Mouse (Mus musculus) limb, embryonic 14.5 days (tissue): ENCODE measurements at regions not wholly inside any gene's neighbourhood (a gene's known extent, or its start where the extent isn't known, plus 50 kb on each side); places are given as distances from the start of the nearest gene placed in this dataset.

Experiments used
- ATAC-seq: fragments of 200-750 bp; cut with Nextera tagmentation; 2 replicates; pipeline ENCODE4 v1.8.0; 2017; ENCODE audit warnings: low read depth, moderate number of reproducible peaks, moderate TSS enrichment; ENCODE audit not compliant: low FRiP score
- DNase-seq: peaks from one replicate; pipeline ENCODE4 v3.0.0-alpha.2; 2015; ENCODE audit warnings: low spot score
- H3K27ac ChIP-seq: fragments of 300-500 bp; sonication (generic); replicated peaks from 2 replicates; pipeline ENCODE4 v1.5.1; 2014; ENCODE audit warnings: low read depth, mild to moderate bottlenecking, low read length, moderate library complexity, mixed read lengths
- H3K27me3 ChIP-seq: fragments of 300-500 bp; sonication (generic); 2 replicates; pipeline ENCODE4 v1.6.1; 2014; ENCODE audit warnings: low read length, mixed read lengths; ENCODE audit not compliant: control insufficient read depth, insufficient read depth
- H3K36me3 ChIP-seq: fragments of 300-500 bp; sonication (generic); 2 replicates; pipeline ENCODE4 v1.6.1; 2014; ENCODE audit warnings: mild to moderate bottlenecking, low read length, moderate library complexity, mixed read lengths; ENCODE audit not compliant: control insufficient read depth, insufficient read depth
- H3K4me1 ChIP-seq: fragments of 300-500 bp; sonication (generic); 2 replicates; pipeline ENCODE4 v1.6.1; 2014; ENCODE audit warnings: antibody characterized with exemption, low read length, mixed read lengths; ENCODE audit not compliant: control insufficient read depth, insufficient read depth
- H3K4me2 ChIP-seq: fragments of 300-500 bp; sonication (generic); replicated peaks from 2 replicates; pipeline ENCODE4 v1.6.1; 2014; ENCODE audit warnings: low read depth, mild to moderate bottlenecking, low read length, moderate library complexity; ENCODE audit not compliant: severe bottlenecking
- H3K4me3 ChIP-seq: fragments of 300-500 bp; sonication (generic); replicated peaks from 2 replicates; pipeline ENCODE4 v1.5.1; 2014; ENCODE audit warnings: low read length
- H3K9ac ChIP-seq: fragments of 300-500 bp; sonication (generic); 2 replicates; pipeline ENCODE4 v1.6.1; 2014; ENCODE audit warnings: mild to moderate bottlenecking, low read depth, low read length, moderate library complexity; ENCODE audit not compliant: severe bottlenecking
- H3K9me3 ChIP-seq: fragments of 300-500 bp; sonication (generic); 2 replicates; pipeline ENCODE4 v1.6.1; 2016; ENCODE audit warnings: low read length; ENCODE audit not compliant: control insufficient read depth
- POLR2A ChIP-seq: fragments of 200-500 bp; IDR thresholded peaks from 2 replicates; pipeline ENCODE4 v1.8.0; 2012; ENCODE audit warnings: inconsistent platforms, mild to moderate bottlenecking, moderate library complexity, borderline replicate concordance; ENCODE audit not compliant: insufficient read depth, insufficient read length; ENCODE audit errors: extremely low read depth
- WGBS: fragments of 180-500 bp; shearing (Covaris S2); extraction: QIAGEN DNeasy Blood & Tissue Kit; methylation state at CpG from one replicate; pipeline ENCODE4 v1.1.7; 2014; 5-methylcytosine and 5-hydroxymethylcytosine counted together

DNA sequence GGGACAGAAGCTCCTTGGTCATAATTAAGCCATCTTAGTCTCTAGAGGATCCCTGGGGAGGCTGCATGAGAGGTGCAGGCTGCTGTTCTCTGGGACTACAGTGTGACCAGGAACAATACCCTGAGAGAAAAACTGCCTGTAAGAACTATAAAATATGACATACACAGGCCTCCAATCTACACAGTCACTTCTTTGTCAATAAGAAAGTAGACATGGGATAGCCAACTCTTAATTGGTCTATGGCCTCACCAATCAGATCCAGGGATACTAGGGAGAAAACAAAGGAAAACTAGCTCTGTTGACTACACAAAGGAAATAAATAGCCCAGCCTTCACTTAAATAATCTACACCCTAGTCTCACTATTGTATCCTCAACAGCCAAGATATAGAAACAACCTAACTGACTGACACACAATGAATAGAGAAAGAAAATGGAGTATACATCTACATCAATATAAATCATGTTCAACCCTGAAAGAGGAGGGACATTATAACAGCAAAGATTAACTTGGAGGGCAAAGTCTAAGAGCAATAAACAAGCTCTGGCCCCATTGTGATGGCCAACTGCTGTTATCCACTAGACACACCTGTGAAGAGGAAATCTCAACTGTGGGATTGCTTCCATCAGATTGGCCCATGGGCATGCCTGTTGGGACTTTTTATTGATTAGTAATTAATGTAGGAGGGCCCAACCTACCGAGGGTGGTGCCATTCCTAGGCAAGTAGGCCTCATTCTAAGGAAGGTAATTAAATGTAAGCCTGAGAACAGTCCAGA is 166.6 kb upstream of the Mgmt start:
- Histone ChIP-seq H3K4me3 (no peak overlapping the region), H3K9ac (no peak overlapping the region), H3K9me3 (no peaks in the 10 kb centered on the region), H3K36me3 (no peaks in the 10 kb centered on the region), H3K27me3 (no peaks in the 10 kb centered on the region), H3K4me2 (no peak overlapping the region), H3K4me1 (no peaks in the 10 kb centered on the region), H3K27ac (no peak overlapping the region)
- TF ChIP-seq POLR2A: no peak
- ATAC-seq (no peak), DNase-seq (no peak)
- 80% methylated on average over 1 of the region's 1 CpGs for WGBS

DNA sequence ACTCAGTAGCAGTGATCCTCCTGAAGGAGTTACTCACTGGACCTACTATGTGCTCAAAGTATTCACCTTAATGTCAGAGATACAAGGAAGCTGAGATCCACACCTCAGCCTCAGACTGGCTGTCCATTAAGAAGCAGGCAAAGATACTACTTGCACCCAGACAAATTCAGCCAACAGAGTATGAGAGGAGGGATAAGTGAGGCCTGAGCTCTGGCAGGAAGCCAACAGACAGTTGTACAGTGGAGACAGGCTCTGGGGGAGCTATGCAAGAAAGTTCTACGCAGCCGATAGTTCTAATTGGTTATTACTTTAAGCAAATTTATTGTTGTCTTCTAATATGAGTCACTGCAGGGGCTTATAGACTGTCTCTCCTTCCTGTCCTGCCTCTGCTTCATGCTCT is 152.2 kb upstream of the Mgmt start:
- Histone ChIP-seq H3K36me3 (no peaks in the 10 kb centered on the region), H3K27me3 (no peaks in the 10 kb centered on the region), H3K9me3 (no peaks in the 10 kb centered on the region), H3K4me2 (no peak overlapping the region), H3K4me3 (no peak overlapping the region), H3K9ac (no peak overlapping the region), H3K4me1 (peaks cover 7% of the 10 kb centered on the region; the same call in 1 of the 2 replicates), H3K27ac (no peak overlapping the region)
- TF ChIP-seq POLR2A: no peak
- WGBS: 82% methylated on average over 2 of the region's 2 CpGs
- ATAC-seq (no peak), DNase-seq (no peak)

DNA sequence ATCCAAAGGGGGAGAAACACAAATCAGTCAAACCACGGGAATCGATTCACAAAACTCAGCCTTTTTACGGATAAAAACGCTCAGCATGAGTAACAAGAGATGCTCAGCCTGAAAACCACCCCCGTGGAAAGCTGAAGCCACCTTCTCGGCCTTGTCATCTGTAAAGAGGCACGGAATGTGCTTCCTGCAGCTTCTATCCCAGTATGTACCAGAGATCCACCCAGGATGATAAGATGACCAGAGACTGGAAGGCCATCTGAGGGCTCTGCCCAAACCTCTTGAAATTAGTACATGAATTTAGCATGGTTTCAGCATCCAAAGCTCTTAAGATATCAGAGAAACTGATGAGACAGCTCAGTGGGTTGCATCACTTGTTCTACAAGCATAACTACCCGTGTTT is 149.0 kb upstream of the Mgmt start:
- Histone ChIP-seq H3K9me3 (no peaks in the 10 kb centered on the region), H3K4me1 (no peaks in the 10 kb centered on the region), H3K4me2 (no peak overlapping the region), H3K27ac (no peak overlapping the region), H3K9ac (no peak overlapping the region), H3K36me3 (no peaks in the 10 kb centered on the region), H3K4me3 (no peak overlapping the region), H3K27me3 (no peaks in the 10 kb centered on the region)
- DNase-seq (no peak), ATAC-seq (no peak)
- WGBS: 86% methylated on average over 8 of the region's 8 CpGs
- no peak for TF ChIP-seq POLR2A

DNA sequence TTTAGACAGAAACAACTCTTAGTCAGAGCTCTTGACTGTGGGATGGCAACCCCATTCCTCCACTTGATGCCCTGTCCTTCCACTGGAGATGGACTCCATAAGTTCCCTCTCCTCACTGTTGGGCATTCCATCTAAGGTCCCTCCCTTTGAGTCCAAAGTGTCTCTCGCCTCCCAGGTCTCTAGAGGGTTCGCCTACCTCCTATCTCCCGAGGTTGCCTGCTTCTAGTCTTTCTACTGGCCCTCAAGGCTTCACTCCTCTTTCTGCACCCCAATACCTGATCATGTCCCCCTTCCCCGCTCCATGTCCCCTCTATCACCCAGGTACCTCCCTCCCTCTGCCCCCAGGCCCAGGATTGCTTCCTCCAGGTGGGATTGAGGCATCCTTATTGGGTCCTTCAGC is 142.9 kb upstream of the Mgmt start:
- Histone ChIP-seq H3K9ac (no peak overlapping the region), H3K4me2 (no peak overlapping the region), H3K36me3 (no peaks in the 10 kb centered on the region), H3K4me3 (no peak overlapping the region), H3K27ac (no peak overlapping the region), H3K9me3 (no peaks in the 10 kb centered on the region), H3K27me3 (no peaks in the 10 kb centered on the region), H3K4me1 (peaks cover 4% of the 10 kb centered on the region)
- DNase-seq (no peak), ATAC-seq (no peak)
- TF ChIP-seq POLR2A: no peak
- WGBS: 89% methylated on average over 4 of the region's 4 CpGs

- ATAC-seq (no peak), DNase-seq (peak; percentile 32)
- 46% methylated on average over 5 of the region's 6 CpGs for WGBS
These were observed 139.6 kb upstream of the Mgmt start for GRCm38 (mm10) chr7:136754821-136755220.

More at GRCm38 (mm10) chr7:136754821-136755220, 139.6 kb upstream of the Mgmt start:
- H3K27ac ChIP-seq: no peak overlapping the region; the same call in 1 of the 2 replicates
- no peaks in the 10 kb centered on the region for H3K27me3 ChIP-seq
- peaks cover 6% of the 10 kb centered on the region for H3K4me1 ChIP-seq
- no peaks in the 10 kb centered on the region for H3K9me3 ChIP-seq
- no peak for TF ChIP-seq POLR2A
- H3K9ac ChIP-seq: no peak overlapping the region; the same call in 1 of the 2 replicates
- no peaks in the 10 kb centered on the region for H3K36me3 ChIP-seq
- H3K4me3 ChIP-seq: no peak overlapping the region
- H3K4me2 ChIP-seq: no peak overlapping the region
